Mouse (Mus musculus) left cerebral cortex, postnatal 14 days (tissue): ENCODE measurements around the gene Nhsl2. TPM values are rescaled to one million over a fixed set of nuclear protein-coding genes. Genes with fewer than 3 reads are reported as not detected.
"Not testable (repeated sequence)": the region's sequence is repeated elsewhere in the genome, so short reads cannot be mapped to it uniquely, and the experiment has no call there.

Experiments used
- DNase-seq, 2 experiments: peaks; one replicate each; pipeline ENCODE4 v3.0.0; 2021 to 2022; ENCODE audit warnings: low spot score in 2 of 2, mixed read lengths in 1 of 2
- intact Hi-C: fragments of 180-260 bp; cut with DNase I; formaldehyde crosslinking; loops from one replicate; pipeline ENCODE4 v1.15.1; 2025
- long read RNA-seq, 2 experiments: library from polyadenylated mRNA; stranded (forward); transcript quantifications; one replicate each; pipeline ENCODE4 v2.0.0; 2021
- total RNA-seq, 2 experiments: library from RNA; stranded (reverse); gene quantifications; 2 replicates each; pipeline ENCODE4 v1.2.3; 2021

Nhsl2 gene
- 10 to 100 TPM; 26.7 to 29.3 TPM for total RNA-seq
- long read RNA-seq, experiment 1, partial matches to known transcripts: 0 of 2 reads
- long read RNA-seq, experiment 1, other reads (novel, unspliced or antisense): 2 of 2 reads
- long read RNA-seq, experiment 2, partial matches to known transcripts: 0 of 1 reads
- long read RNA-seq, experiment 2, other reads (novel, unspliced or antisense): 1 of 1 reads

- intact Hi-C loops: no loop called here
- peak; percentile 4 to 23 for DNase-seq
These were observed at the start of gene Nhsl2 for GRCm38 (mm10) chrX:101849281-101849821. Gene Nhsl2 (plus strand): TSS chrX:101849385.

- peak; percentile 9 to 10 for DNase-seq
- intact Hi-C loops: loop anchor here (5.0 kb wide), 2 partner anchors 137 to 262 kb away; no protein-coding TSS in a partner anchor
These were observed 43.7 kb upstream of the Nhsl2 start for GRCm38 (mm10) chrX:101805512-101805911.

- no peak for DNase-seq
- intact Hi-C loops: no loop called here
These were observed 37.4 kb upstream of the Nhsl2 start for GRCm38 (mm10) chrX:101811750-101812149.

GRCm38 (mm10) chrX:101819163-101819562 lies 30.0 kb upstream of the Nhsl2 start:
- DNase-seq: peak; percentile 9 to 13
- intact Hi-C loops: no loop called here

- intact Hi-C loops, DNase-seq: not testable (repeated sequence)
These were observed 29.2 kb upstream of the Nhsl2 start for GRCm38 (mm10) chrX:101819980-101820379.

- intact Hi-C loops: no loop called here
- no peak for DNase-seq
These were observed 1.9 kb upstream of the Nhsl2 start for GRCm38 (mm10) chrX:101847191-101847795.

GRCm38 (mm10) chrX:101849901-101850551 lies 841 bp downstream of the Nhsl2 start:
- intact Hi-C loops: no loop called here
- no peak for DNase-seq

GRCm38 (mm10) chrX:101851566-101852354 lies 2.6 kb downstream of the Nhsl2 start:
- no peak for DNase-seq
- intact Hi-C loops: no loop called here

- intact Hi-C loops: no loop called here
- DNase-seq: no peak
These were observed 14.6 kb downstream of the Nhsl2 start for GRCm38 (mm10) chrX:101863666-101864378.

GRCm38 (mm10) chrX:101864788-101865187 lies 15.6 kb downstream of the Nhsl2 start:
- intact Hi-C loops: no loop called here
- DNase-seq: no peak

- intact Hi-C loops: no loop called here
- no peak for DNase-seq
These were observed 25.0 kb downstream of the Nhsl2 start for GRCm38 (mm10) chrX:101874147-101874546.

- DNase-seq: peak in 1 of 2 experiments; percentile 20
- intact Hi-C loops: no loop called here
These were observed 25.7 kb downstream of the Nhsl2 start for GRCm38 (mm10) chrX:101874901-101875300.

- intact Hi-C loops: no loop called here
- DNase-seq: no peak
These were observed 27.0 kb downstream of the Nhsl2 start for GRCm38 (mm10) chrX:101876136-101876535.

GRCm38 (mm10) chrX:101877840-101878239 lies 28.7 kb downstream of the Nhsl2 start:
- intact Hi-C loops: no loop called here
- no peak for DNase-seq

GRCm38 (mm10) chrX:101878546-101878945 lies 29.4 kb downstream of the Nhsl2 start:
- intact Hi-C loops: no loop called here
- DNase-seq: no peak

- intact Hi-C loops: no loop called here
- no peak for DNase-seq
These were observed 33.1 kb downstream of the Nhsl2 start for GRCm38 (mm10) chrX:101882141-101882751.

GRCm38 (mm10) chrX:101889384-101889783 lies 40.2 kb downstream of the Nhsl2 start:
- intact Hi-C loops: no loop called here
- DNase-seq: no peak

GRCm38 (mm10) chrX:101889813-101890469 lies 40.8 kb downstream of the Nhsl2 start:
- intact Hi-C loops: no loop called here
- DNase-seq: peak; percentile 7 to 10
